Mouse (Mus musculus): ENCODE data around the gene Stoml1. TPM values are rescaled to one million over a fixed set of nuclear protein-coding genes. Genes with fewer than 3 reads are reported as not detected.
"Not testable (repeated sequence)": the region's sequence is repeated elsewhere in the genome, so short reads cannot be mapped to it uniquely, and the experiment has no call there.

Gene Stoml1
- total RNA-seq, 2 experiments from 2014 or later = 12.7 to 12.9 TPM

DNA sequence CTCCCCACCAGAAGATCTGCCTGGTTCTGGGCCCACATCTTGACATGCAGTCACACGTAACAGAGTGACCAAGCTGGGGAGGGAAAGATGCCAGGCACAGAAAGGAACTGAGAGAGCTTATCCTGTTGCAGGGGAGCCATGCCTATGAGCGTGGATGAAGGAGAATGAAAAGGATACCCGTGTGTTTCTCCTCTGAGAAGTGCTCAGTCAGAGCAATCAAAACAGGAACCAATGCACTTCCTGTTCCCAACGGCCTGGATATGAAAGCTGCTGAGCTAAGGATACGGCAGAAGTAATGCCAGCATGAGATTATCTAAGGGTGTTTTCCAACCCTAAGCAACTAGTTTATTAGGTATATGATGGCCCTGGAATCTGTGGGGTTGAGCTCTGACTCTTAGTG lies 20.6 kb upstream of the Stoml1 start:
- no peak for DNase-seq
- intact Hi-C loops (cut with DNase I) = no loop called here

DNA sequence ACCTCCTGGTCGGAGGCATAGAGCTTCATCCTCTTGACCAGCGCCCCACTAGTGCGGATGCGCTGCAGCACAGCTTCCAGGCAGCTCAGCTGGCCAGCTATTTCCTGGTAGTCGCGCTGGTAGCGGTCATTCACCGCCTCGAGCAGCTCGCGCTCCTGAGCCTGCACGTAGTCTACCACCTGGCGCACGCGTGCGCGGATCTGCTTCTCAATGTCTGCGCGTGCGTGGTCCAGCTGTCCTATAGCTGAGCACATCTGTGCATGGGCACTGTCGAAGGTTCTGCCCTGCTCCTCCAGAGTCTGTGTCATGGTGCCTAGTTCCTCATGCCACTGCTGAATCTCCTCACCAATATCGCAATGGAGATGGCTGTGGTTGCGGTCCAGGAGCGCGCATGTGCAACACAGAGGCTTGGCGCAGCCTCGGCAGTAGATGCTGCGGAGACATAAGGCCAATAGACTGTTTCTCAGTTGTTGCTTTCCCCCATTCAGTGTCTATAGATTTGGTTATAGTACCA lies 18.4 kb upstream of the Stoml1 start:
- no peak for DNase-seq
- intact Hi-C loops (cut with DNase I) = no loop called here

DNA sequence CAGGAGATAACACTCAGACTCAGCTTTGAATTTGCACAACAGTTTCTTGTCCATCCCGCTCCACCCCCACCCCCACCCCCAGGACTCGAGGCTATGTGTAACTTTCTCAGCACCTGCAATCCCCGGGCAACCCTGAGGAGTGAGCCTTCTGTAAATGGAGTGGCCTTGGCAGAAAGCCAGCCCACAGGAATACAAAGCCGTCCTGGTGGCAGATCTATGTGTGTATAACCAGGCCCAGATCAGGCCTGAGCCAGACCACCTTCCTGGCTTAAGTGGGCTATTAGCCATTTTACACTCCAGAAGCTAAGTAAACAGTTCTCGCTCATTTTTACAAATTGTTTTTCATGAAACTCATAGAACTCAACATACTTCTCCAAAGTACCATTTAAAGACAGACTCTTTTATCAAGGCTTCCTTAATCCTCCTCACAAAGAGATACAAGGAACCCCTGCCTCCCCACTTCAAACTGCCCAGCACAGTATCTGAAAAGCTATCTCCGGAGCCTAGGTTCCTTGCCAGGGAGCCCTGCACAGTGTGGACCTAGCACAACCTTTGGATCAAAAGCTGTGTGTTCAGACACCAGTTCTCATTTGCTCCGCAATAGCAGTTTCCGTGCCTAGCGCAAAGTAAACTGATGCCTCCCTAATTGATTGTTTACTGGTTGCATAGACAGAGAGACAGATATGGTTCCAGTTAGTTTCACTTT lies 11.0 kb upstream of the Stoml1 start:
- peak; percentile 50 to 69 for DNase-seq
- intact Hi-C loops (cut with DNase I) = no loop called here

DNA sequence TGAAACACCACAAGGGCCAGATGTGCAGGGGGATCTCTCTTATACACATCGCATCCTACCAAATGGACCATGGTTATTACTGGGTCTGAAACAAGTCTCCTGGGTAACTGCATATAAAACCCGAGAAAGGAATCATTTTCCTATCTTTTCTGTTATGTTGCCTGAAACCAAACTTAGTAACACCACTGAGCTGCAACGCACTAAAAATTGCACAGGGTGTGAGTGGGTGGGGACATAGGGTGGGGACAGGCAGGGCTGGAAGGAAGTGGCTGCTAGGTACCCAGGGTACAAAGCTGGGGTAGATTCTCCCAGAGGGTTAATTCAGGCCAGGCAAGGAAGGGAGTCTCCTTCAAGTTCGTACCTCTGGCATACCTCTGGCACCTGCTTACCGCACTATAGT lies 10.3 kb upstream of the Stoml1 start:
- intact Hi-C loops (cut with DNase I) = no loop called here
- DNase-seq = no peak

DNA sequence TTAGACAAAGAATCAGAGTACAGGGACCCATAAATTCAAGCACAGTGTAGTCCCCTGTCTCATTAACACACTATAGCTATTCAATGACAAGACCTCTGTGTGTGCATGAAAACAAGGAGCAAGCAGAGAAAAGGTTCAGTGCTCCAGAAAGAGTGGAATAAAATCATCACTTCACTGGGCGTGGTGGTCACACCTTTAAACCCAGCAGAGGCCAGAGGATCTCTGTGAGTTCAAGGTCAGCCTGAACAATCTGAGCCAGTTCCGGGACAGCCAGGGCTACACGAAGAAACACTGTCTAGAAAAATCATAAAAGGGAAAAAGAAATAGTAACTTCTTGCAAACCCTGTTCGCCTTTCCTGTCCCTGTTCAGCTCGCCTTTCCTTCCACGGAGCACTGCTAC lies 9.3 kb upstream of the Stoml1 start:
- DNase-seq = no peak
- intact Hi-C loops (cut with DNase I) = no loop called here

DNA sequence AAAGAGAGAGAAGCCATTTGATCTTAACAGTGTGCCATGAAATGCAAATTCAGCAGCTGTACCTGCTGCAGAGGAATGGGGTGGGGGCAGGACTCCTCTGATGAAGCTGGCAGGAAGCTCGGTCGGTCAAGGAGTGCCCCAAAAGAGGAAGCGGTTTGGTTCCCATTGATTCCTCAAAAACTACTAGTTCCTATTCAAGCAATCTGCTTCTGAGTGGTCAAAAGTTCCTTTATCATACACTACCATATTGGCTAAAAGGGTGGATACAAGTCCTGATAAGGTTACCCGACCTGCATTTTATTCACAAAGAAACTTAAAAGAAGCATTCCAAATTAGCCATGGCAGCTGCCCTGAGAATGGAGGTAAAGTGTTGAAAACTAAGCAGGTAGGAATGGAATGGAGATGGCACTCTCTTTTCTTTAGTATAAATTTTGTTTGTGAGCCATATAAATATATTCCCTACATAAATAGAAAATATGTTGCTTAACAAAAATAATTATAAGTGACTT lies 6.8 kb upstream of the Stoml1 start:
- intact Hi-C loops (cut with DNase I) = loop anchor here (2.0 kb wide), 1 partner anchor 23 kb away; no protein-coding TSS in a partner anchor
- DNase-seq = no peak

DNA sequence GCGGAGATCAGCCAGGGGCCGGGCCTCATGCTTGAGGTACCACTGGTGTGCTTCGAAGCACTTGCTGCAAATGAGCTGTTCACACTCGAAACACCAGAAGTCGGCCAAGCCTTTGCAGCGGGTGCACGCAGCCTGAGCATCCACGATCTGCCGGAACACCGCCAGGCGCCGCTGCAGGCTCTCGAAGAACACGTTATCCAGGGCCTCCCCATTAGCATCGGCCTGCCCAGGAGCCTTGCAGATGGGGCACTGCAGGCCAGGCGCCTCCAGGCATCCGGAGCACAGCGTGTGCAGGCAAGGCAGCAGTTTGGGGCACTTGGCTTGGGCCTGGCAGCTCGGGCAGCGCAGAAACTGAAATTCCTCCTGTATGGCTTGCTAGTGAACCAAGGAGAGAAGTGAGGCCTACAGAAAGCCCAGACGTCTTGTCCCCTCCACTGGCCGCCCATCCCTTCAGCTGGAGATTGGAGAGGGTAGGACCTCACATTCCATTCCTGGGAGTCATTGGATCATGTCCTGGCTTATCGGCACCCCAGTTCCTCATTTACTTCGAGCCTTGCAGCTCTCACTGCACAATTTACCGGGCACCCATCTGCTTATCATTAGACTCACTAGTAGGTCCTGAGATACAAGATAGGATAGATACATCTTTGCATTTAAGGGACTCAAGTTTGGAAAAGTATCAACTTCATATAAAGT lies 5.8 kb upstream of the Stoml1 start:
- peak; percentile 85 to 86 for DNase-seq
- intact Hi-C loops (cut with DNase I) = loop anchor here (1.0 to 2.0 kb wide), 2 partner anchors 22 to 33 kb away; no protein-coding TSS in a partner anchor

DNA sequence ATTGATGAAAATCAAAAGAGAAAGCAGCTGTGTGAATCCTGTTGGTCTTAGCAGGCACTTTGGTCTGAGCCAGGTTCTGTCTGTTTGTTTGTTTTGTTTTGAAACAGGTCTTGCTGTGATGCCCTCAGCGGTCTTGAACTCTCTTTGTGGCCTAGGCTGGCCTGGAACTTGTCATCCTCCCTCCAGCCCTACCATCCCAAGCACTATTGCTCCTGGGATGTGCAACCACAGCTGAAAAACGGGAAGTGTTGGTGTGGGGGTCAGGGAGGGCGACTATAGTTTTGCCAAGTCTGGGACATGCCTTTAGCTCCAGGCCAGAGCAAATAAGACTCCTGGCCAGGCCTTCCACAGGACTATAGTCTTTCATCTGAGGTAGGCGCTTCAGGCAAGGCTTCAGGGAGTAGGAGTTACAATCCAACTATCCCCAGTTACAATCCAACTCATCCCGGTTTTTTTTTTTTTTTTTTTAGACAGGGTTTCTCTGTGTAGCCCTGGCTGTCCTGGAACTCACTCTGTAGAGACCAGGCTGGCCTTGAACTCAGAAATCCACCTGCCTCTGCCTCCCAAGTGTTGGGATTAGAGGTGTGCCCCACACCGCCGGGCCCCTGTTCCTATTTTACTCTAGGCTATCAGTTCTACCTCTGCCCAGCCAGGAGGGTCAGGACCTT lies 4.1 kb upstream of the Stoml1 start:
- DNase-seq = no peak
- intact Hi-C loops (cut with DNase I) = no loop called here

DNA sequence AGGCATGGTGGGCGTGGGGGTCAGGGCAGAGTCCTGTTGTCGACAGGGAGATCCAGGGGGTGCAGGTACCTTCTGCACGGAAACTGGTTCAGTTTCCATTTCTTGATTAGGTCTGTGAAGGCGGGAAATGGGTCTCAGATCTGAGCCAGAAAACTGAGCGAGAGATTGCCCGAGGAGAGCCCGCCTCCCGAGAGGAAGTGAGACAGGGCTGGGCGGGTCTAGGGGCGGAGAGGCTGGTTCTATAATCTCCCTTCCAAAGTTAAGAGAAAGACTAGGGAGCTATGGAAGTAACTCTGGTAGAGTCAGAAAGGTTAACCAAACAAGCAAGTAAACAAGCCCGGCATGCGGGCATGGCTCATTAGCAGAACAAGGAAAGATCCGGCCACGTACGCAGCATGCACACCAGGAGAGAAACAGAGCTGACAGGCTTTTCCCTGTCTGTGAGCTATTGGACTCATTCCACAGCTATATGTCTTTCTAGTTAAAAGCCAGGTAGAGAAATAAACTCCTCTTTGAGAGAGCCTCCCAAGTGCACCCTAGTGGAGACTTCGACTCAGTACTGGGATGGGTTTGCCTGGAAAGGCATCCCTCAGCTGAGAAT lies 3.3 kb upstream of the Stoml1 start, which contains the start of gene Pml:
Gene Pml (minus strand): TSS at position 195 of the 601 bp plus-strand sequence.
- intact Hi-C loops (cut with DNase I) = no loop called here
- DNase-seq = peak; percentile 74 to 83

DNA sequence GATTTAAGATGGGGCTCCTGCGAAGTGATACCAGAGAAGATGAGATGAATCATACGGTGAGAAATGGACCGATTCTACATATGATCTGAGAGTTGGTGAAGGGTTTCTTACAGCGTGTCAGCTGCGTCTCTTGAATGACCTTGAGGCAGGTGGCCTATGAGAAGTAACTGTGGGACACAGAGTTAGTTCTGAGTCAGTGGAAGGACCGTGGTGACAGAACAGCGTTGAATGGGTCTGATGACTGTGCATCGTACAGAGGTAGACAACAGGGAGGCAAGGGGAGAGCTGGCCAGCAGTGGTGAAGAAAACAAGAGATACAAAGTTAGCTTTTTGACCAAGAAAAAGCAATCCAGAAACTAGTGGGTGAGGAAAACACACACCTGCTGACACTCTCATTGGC lies 2.6 kb upstream of the Stoml1 start:
- intact Hi-C loops (cut with DNase I) = no loop called here
- no peak for DNase-seq

DNA sequence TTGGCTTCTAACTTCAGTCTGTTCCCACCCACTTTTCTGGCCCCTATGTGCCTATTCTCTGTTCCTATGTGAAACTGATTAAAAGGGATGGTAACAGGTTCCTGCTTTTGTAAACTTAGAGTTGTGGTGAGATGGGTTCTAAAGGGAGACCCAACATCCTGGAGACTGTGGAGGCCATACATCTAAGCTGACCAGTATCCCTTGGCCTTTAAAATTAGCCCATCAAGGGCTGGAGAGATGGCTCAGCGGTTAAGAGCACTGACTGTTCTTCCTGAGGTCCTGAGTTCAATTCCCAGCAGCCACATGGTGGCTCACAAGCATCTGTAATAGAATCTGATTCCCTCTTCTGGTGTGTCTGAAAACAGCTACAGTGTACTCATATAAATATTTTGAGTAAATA lies 2.2 kb upstream of the Stoml1 start:
- intact Hi-C loops (cut with DNase I) = not testable (repeated sequence)

DNA sequence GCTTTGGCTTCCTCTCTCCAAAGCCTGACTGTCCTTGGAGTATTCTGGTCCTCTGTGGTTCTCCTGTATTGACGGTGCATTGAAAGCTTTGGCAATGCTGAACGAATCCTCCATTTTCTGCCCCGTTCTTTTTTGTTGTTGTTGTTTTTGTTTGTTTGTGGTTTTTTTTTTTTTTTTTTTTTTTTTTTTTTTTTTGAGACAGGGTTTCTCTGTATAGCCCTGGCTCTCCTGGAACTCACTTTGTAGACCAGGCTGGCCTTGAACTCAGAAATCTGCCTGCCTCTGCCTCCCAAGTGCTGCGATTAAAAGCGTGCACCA lies 800 bp downstream of the Stoml1 start:
- intact Hi-C loops (cut with DNase I) = loop anchor here (2.0 kb wide), 1 partner anchor 21 kb away; no protein-coding TSS in a partner anchor
- not testable (repeated sequence) for DNase-seq

More for the DNA sequence above, 2.2 kb upstream of the Stoml1 start:
- not testable (repeated sequence) for DNase-seq

DNA sequence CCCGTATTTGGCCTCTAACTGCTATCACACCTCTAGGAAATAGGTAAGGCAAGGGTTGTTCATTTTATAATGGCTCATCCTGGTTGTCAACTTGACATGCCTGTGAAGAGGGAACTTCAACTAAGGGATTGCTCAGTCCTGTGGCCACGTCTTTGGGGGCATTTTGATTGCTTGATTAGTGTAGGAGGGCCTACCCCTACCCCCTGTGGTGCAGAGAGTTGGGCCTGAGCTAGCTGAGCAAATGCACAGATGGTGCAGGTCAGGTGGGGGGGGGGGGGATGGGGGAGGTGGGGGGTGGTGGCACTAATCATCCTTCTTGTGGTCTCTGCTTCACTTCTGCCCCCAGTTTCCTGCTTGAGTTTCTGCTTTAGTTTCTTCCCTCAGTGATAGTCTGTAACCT lies 2.1 kb downstream of the Stoml1 start:
- no peak for DNase-seq
- intact Hi-C loops (cut with DNase I) = no loop called here

DNA sequence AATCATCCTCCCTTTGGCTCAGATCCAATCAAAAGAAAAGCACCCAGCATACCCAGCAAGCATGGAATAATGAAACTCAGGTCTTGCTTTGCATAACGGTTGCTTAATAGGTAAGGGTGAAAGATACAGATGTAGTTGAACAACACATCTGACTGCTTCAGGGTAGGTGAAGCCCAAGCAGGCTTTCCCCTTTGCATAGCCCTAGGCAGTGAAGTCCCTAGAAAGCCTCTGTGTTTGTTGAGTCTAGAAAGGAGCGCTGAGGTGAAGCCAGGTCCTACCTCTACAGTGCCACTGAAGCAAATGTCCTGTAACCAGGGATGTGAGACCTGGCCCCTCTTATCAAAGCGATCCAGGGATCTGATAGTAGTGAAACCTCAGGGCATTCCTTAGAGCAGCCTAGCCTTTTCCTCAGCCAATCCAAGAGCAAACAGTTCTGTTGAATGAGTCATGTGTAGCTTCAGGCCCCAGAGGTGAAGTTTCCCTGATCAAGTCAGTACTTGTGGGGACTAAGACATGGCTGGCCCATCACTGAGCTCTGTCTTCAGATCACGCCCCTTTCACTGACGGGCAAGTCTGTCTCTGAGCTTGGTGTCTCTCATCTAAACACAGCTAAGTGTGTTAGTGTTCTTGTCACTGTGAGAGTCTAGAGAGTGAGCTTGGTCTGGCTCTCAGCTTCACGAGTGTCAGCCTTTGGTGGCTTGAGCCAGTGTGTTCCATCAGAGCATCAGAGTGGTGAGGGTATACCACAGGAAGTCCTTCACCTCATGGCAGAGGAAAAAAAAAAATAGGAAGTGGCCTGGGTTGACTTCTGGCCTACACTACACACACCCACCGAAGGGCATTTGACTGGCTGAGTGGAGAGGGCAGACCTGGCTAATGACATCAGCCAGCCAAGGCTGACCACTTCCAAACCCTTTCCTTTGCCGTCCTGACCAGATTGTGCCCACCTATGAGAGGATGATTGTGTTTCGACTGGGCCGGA lies 3.0 kb downstream of the Stoml1 start:
- intact Hi-C loops (cut with DNase I) = no loop called here
- DNase-seq = no peak

DNA sequence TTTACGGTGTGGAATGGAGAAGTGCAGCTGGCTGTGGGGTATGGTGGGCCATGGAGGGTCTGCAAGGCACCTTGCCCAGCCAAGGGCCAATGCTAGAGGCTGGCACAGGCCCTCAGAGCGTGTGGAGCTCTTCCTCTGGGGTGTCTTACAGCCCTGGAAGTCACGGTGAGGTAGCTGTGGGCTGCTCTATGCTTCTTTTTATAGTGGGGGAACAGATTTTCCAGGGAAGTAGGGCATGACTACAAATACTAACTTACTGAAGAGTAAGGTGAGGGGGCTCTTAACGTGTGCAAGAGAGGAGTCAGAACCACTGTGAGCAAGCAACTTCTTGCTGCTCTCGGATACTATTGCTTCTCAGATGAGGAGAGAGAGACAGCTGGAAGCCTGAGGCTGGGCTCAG lies 9.5 kb downstream of the Stoml1 start:
- DNase-seq = no peak
- intact Hi-C loops (cut with DNase I) = no loop called here

DNA sequence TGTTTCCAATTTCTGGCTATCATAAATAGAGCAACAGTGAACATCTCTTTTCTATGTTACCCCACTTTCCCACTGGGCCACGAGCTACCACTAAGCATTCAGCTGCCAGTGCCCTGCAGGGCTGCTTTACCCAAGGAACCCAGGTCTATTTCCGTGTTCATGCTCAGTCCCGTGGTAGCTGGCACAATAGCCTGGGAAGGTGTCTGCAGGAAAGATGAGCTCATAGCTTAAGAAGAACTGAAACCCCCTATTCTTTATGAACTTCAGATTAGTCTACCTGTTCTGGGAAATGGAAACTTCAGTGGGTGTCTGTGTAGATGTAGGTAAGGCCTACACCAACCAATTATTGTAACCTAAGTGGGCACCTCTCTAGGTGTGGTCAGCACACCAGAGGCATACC lies 12.4 kb downstream of the Stoml1 start:
- no peak for DNase-seq
- intact Hi-C loops (cut with DNase I) = no loop called here

DNA sequence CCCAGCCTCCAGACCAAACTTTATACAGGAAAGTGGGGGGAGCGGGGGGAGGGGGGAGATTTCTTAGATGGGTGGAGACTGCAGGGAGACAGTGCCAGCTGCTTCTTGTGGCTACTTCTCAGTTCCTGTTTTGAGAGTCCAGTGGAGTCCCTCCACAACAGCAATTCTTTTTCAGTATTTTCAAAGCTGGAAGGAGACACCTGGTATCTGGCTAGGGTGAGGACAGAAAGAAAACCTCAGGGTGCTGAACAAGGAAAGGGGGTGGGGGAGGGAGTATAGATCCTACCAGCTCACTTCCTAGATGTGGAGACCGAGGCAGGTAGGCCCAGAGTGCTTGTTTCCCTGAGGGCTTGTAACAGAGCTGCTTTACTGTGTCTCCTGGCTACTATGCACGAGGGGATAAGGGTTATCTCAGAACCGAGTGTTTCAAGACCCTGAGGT lies 13.6 kb downstream of the Stoml1 start:
- DNase-seq = no peak
- intact Hi-C loops (cut with DNase I) = no loop called here

DNA sequence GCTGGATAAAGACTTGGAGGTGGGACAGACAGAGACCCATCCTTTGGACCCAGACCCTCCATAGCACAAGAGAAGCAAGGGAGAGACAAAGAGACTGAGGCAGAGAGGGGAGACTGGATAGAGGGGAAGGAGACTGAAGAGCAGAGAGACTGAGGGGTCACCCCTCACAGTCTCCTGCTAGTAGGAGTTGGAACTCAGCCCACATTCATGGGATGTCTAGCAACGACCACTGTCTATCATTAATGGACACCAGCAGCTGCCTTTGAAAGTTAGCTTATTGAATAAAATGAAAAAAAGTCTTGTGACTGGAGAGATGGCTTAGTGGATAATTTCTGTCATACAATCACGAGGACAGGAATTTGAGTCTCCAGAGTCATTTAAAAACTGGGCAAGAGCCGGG lies 14.1 kb downstream of the Stoml1 start:
- DNase-seq = no peak
- intact Hi-C loops (cut with DNase I) = no loop called here
